Mouse (Mus musculus) embryonic fibroblast, embryonic 13.5 days (primary cell): ENCODE results near the gene Six6. TPM values are rescaled to one million over a fixed set of nuclear protein-coding genes. Genes with fewer than 3 reads are reported as not detected.

Source experiments
- H3K27ac ChIP-seq: 2 replicates; pipeline ENCODE4 v1.5.1; 2012; ENCODE audit warnings: low read length, control low read depth, inconsistent platforms; ENCODE audit not compliant: insufficient read depth
- H3K4me1 ChIP-seq: 2 replicates; pipeline ENCODE4 v1.6.1; 2011; ENCODE audit warnings: low read length; ENCODE audit not compliant: control insufficient read depth, insufficient read depth
- H3K4me3 ChIP-seq: 2 replicates; pipeline ENCODE4 v1.5.1; 2011; ENCODE audit warnings: mild to moderate bottlenecking, control low read depth, low read length; ENCODE audit not compliant: insufficient read depth
- CTCF ChIP-seq: IDR thresholded peaks from 2 replicates; pipeline ENCODE4 v1.5.1; 2011; ENCODE audit warnings: mild to moderate bottlenecking, control low read depth, low read length, moderate library complexity, borderline replicate concordance; ENCODE audit not compliant: insufficient read depth
- POLR2A ChIP-seq: IDR thresholded peaks from 2 replicates; pipeline ENCODE4 v1.6.1; 2011; ENCODE audit warnings: low read depth, mild to moderate bottlenecking, control low read depth, low read length, moderate library complexity
- polyA plus RNA-seq: library from polyadenylated mRNA; stranded (reverse); fragments of >200 nt; gene quantifications from 2 replicates; pipeline ENCODE4 v1.2.4, GENCODE M21; 2011; ENCODE audit warnings: low read depth; ENCODE audit not compliant: missing spikeins, insufficient read length

Six6 gene
- polyA plus RNA-seq, 1 experiment: not detected

GRCm38 (mm10) chr12:72941398-72942051 is 1.8 kb downstream of the Six6 start:
- TF ChIP-seq CTCF (no peak), POLR2A (no peak)
- Histone ChIP-seq H3K4me1 (no peaks in the 10 kb centered on the region), H3K27ac (no peak overlapping the region), H3K4me3 (no peak overlapping the region)

GRCm38 (mm10) chr12:72942171-72942570 is 2.5 kb downstream of the Six6 start:
- Histone ChIP-seq H3K4me1 (no peaks in the 10 kb centered on the region), H3K27ac (no peak overlapping the region), H3K4me3 (no peak overlapping the region)
- no peak for TF ChIP-seq CTCF
- TF ChIP-seq POLR2A: no peak

DNA sequence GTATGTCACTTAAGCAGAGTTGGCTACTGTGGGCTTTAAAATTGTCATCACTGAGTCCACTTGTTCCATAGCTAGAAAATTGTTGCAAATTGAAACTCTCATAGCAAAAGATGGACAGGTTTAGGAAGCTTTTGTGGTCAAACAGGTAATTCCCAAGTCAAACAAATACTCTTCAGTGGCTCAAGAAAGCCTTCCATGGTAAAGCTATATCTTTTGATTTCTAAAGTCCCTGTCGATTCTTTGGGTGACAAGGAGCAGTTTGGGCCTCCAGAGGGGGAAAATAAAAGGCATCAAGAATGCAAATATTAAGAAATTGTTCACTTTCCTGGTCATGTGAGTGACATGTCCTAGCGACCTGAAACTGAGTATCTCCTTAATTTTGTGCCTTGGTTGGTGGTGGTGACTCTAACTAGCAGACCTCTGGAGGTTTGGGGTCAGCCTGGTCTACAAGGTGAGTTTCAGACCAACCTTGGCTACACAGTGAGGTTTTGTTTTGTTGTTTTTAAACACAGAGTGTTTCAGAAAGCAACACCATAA is 4.0 kb downstream of the Six6 start:
- H3K4me3 ChIP-seq: no peak overlapping the region
- no peaks in the 10 kb centered on the region for H3K4me1 ChIP-seq
- TF ChIP-seq POLR2A (no peak), CTCF (no peak)
- H3K27ac ChIP-seq: no peak overlapping the region

GRCm38 (mm10) chr12:72944411-72945225 is 4.9 kb downstream of the Six6 start:
- no peak overlapping the region for H3K27ac ChIP-seq
- TF ChIP-seq POLR2A: no peak
- no peak for TF ChIP-seq CTCF
- H3K4me1 ChIP-seq: no peaks in the 10 kb centered on the region
- no peak overlapping the region for H3K4me3 ChIP-seq

GRCm38 (mm10) chr12:72945301-72946063 is 5.8 kb downstream of the Six6 start:
- no peaks in the 10 kb centered on the region for H3K4me1 ChIP-seq
- no peak for TF ChIP-seq POLR2A
- no peak for TF ChIP-seq CTCF
- no peak overlapping the region for H3K27ac ChIP-seq
- H3K4me3 ChIP-seq: no peak overlapping the region

GRCm38 (mm10) chr12:72946064-72946395 is 6.3 kb downstream of the Six6 start:
- H3K4me1 ChIP-seq: no peaks in the 10 kb centered on the region
- TF ChIP-seq POLR2A (no peak), CTCF (no peak)
- no peak overlapping the region for H3K27ac ChIP-seq
- H3K4me3 ChIP-seq: no peak overlapping the region

DNA sequence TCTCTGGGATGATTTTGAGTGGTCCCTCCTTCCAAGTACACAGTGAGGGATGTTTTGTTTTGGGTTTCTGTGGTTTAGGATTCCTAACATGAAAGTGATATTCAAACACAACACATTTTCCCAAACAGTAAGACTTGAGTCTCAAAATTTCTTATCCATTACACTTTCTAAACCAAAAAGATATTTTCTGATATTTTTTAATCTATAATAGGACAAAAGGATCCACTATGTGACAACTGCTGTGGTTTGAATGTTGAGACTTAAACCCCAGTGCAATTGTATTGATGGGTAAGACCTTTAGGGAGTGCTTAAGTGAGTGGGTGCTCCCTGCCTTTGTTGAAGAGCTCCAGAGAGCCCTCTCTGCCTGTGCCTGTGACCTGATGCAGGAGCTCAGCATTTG is 7.1 kb downstream of the Six6 start:
- Histone ChIP-seq H3K4me3 (no peak overlapping the region), H3K4me1 (no peaks in the 10 kb centered on the region), H3K27ac (no peak overlapping the region)
- TF ChIP-seq CTCF: no peak

GRCm38 (mm10) chr12:72947335-72947734 is 7.6 kb downstream of the Six6 start:
- H3K4me3 ChIP-seq: no peak overlapping the region
- no peak overlapping the region for H3K27ac ChIP-seq
- TF ChIP-seq CTCF (no peak), POLR2A (no peak)
- no peaks in the 10 kb centered on the region for H3K4me1 ChIP-seq

GRCm38 (mm10) chr12:72953089-72953488 is 13.4 kb downstream of the Six6 start:
- no peak overlapping the region for H3K4me3 ChIP-seq
- no peak for TF ChIP-seq POLR2A
- TF ChIP-seq CTCF: no peak
- H3K27ac ChIP-seq: no peak overlapping the region
- H3K4me1 ChIP-seq: no peaks in the 10 kb centered on the region
